Mouse (Mus musculus) T-cell, adult 2 months (primary cell): Measurements from ENCODE around the gene Rab5if.
"Not testable (repeated sequence)": the region's sequence is repeated elsewhere in the genome, so short reads cannot be mapped to it uniquely, and the experiment has no call there.

Experiments
- DNase-seq: peaks from one replicate; pipeline ENCODE4 v3.0.0; 2022; ENCODE audit warnings: low spot score

Rab5if gene

GRCm38 (mm10) chr2:156862772-156863486 is at the start of gene Rab5if:
Gene Rab5if, plus strand, starts transcription at chr2:156863128.
- peak; percentile 98 for DNase-seq

DNA sequence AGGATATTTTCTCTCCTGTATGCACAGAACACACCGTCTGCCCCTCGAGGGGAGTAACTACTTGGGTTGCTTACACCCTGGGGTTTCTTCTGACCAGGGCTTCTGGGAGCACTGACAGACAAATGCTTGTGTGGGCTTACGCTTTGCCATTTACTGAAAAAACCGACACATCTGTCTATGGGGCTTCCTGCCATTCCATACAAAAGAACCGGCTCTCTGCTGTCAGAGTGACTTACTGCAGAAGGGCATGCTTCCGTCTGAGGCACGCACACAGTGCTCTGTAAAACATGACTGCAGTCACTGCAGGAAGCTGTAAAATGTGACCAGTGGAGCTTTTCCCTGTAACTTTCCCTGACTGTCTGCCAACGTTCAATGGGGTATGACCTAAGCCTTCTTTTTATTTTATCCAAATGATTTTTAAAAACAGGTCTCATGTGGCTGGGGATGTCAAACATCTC is 48.6 kb upstream of the Rab5if start:
- no peak for DNase-seq

GRCm38 (mm10) chr2:156814893-156815292 is 48.0 kb upstream of the Rab5if start:
- no peak for DNase-seq

DNA sequence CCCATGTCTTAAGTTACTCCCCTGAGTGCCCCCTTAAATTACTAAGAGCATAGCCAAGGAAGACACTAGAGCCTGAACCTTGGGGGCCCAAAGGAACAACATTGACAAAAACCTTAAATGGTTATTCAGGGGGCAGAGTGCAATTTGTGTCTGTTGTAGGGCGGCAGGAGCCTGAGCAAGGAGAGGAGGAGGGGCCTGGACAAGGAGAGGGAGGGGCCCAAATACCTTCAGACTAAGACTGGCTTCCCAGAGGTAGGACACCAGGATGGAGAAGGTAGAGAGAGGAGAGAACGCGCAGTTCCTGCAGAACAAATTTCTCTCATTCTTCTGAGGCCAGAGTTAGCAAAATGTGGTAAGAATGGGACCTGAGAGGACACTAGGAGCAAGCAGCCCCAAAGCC is 47.5 kb upstream of the Rab5if start:
- no peak for DNase-seq

DNA sequence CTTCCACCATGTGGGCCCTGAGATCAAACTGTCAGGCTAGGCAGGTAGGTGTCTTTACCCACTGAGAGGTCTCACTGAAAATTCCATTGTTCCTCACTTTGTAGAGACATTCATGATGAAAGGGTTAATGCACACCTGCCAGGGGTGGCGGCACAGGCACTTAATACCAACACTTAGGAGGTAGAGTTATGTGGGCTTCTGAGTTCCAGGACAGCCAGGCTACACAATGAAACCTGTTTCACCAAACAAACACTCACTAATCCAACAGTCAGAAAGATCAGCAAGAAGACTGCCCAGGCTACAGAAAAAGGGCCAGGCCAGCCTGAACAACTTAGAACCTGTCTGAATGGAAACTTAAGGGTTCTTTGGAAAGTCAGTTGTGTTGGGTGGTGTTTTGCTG is 46.8 kb upstream of the Rab5if start:
- no peak for DNase-seq

- DNase-seq: not testable (repeated sequence)
Measured at GRCm38 (mm10) chr2:156825128-156825527, 37.8 kb upstream of the Rab5if start.

DNA sequence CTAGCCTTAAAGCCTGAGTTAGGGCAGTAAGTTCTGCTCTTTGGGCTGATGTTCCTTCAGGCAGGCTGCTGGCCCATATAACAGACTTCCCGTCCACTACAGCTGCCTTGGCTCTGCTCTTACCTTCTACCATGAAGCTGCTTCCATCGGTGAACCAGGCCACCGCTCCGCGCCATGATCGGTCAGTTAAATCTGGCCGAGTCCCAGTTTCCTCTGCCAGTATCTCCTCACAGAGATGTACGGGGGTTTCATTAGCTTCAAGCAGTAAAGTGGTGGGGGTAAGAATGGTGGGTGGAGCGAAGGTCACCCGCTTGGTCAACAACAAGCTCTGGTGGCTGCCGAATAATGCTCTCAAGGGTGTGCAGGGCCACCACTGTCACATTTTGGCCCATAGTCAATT is 28.6 kb upstream of the Rab5if start:
- DNase-seq: no peak

DNA sequence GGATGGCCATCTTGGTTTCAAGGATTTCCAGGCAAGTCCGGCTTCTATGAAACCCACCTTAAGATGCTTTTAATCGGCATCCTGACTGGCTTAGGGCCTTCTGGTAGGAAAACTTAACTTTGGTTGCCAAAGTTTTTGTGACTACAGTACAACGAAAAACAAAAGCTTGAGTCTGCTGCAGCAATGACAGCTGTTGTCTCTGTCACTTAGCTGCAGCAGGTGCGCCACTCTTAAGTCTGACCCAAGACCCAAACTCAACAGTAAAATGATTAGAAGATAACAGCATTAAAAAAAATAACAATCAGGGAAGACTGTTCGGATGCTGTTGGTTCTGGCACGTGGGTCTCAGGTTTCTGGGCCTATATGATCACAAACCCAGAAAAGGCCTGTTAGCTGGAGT is 24.1 kb upstream of the Rab5if start:
- DNase-seq: no peak

DNA sequence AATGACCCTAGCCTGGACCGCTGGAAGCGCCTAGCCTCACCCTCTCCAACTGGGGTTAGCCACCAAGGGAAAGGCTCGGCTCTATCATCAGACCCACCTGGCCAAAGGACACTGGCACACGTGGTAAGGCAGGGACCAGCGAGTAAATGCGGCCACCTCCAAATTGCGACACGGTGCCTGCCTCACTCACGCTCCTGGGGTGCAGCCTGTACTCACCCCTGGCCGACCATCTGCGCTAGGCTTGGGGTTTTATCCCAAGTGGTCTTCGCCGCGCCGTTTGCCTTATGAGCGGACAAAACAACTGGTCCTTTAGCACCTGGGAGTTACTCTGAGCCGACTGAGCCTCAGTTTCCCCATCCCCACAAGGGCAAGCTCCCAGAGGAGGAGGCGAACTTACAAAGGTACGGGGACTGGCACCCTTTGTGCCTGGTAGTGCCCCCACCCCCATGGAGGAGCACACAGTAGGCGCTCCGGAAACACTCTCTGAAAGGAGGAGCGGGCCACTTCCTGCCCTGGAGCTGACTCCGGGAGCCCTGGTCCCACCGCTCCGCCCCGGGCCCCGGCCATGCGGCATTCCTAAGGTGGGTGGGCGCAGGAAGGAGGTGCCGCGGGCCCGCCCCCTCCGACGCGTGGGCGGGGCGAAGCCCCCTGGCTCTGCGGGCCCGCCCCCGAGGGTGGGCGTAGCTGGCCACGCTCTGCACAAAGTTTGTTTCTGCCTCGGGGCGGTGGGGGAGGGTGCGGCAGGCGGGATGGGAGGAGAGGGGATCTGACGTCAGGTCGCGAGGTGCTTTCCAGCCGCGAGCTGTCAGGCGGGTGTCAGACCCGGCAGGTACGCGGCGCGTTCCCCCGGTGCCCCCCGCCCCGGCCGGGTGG is 23.4 kb upstream of the Rab5if start, which contains the start of gene Tgif2:
Gene Tgif2, plus strand, starts transcription at position 689 of the 873 bp plus-strand sequence.
- peak; percentile 86 for DNase-seq

DNA sequence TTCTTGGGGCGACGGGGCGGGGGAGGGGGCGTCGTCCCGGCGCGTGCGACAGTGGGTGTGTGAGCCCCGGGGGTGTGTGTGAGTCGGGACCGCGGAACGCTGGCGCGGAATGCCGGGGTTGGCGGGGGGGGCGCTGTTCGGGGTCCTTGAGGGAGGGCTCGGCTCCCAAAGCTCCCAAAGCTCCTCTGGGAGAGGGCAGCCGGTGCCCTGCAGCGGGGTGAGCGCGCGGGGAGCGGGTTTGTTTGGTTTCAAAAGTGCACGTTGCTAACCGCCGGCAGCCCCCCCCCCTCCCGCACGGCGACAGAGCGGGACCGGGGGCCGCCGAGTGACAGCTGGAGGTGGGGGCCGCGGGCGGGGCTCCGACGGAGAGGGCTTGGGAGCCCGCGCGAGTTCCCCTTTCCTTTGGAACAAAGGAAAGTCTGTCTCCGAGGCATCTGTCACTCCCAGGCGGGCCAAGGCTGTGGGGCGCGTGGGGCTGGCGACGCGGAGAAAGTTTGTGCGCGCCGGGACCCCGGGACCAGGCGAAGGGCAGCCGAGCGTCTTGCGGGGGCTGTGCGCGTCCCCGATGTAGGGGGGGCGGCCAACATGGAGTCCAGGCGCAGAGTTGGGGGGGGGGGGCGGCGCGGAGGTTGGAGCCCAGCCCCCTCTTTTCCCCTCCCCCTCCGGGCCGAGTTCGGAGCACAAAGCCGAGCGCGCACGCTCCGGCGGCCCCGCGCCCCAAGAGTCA is 22.5 kb upstream of the Rab5if start:
- DNase-seq: peak; percentile 34

- peak; percentile 42 for DNase-seq
Measured at GRCm38 (mm10) chr2:156841028-156841840, 21.7 kb upstream of the Rab5if start.

GRCm38 (mm10) chr2:156841841-156842706 is 20.9 kb upstream of the Rab5if start:
- peak; percentile 45 for DNase-seq

- DNase-seq: no peak
Measured at GRCm38 (mm10) chr2:156842711-156843110, 20.2 kb upstream of the Rab5if start.

DNA sequence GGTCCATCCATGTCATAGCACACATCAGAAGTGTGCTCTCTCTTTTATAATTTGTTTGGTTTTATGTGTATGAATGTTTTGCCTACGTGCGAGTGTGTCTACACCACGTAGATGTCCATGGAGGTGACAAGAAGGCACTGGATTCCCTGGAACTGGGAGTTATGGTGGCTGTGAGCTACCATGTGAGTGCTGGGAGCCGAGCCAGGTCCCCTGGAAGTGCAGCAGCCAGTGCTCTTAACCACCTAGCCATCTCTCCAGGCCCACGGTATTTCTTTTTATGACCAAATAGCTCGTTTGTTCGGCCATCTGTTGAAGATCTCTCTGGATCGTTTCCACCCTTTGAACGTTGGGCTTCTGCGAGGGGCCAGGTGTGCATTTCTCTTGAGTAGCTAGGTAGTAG is 19.6 kb upstream of the Rab5if start:
- no peak for DNase-seq

DNA sequence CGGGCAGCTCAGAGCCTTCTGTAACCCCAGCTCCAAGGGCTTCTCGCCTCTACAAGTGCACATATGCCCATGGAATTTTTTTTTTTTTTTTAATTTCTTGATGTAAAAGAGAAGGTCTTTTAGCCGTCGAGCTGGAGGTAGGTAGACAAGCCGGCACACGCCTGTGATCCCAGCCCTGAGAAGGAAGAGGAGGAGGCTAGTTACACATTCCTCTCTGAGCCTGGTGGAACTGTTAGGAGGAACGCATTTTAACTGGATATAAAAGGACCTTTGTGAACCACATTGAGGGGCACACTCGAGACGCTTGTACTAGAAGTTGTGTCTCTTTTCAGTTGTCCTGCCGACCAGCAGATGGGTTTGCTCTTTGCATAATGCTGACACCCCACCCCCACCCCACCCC is 18.2 kb upstream of the Rab5if start:
- no peak for DNase-seq

DNA sequence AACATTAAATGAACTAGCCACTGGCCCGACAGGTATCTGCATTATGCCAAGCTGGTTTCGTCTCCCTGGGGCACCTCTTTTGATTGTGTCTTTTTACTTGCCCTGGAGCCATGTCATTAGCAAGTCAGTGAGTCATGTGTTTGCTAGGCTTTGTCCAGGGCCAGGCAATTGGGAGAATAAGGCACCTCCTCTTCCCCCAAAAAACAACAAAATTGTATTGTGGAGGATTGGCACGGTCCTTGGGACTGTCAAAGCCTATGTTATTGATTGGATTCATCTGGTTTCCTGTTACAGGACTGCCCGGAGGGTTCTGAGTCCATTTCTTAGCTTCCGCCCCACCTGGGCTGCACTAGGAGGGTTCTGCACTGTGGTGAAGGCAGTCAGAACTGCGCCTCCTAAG is 15.3 kb upstream of the Rab5if start:
- no peak for DNase-seq

DNA sequence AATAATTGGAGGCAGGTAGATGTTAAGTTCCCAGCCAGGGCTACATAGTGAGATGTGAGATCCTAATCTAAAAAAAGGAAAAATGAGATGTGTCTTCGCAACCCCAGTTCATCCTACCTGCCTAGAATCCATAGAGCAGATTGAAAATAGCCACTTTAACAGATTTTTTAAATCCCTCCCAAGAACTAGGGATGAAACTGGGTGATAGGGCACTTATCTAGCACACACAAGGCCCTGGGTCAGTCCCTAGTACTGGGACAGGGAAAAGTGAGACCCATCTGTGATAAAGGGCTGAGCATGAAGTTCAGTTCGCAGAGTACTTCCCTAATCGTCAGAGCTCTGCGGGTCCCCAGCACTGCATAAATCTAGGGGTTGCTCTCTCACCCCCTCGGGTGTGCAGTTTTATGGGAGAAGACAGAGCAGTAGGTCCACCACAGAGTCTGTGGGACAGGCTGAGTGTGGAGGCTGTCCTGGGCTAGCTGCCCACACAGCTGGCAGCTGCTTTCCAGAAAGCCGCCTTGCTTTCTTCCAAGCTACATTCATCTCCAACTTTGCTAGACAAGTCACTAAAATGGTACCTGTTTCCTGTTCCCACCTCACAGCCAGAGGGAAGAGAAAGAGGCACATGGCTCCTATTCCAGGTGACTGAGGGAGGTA is 14.3 kb upstream of the Rab5if start:
- no peak for DNase-seq

GRCm38 (mm10) chr2:156850505-156850904 is 12.4 kb upstream of the Rab5if start:
- DNase-seq: no peak

- not testable (repeated sequence) for DNase-seq
Measured at GRCm38 (mm10) chr2:156853584-156853983, 9.3 kb upstream of the Rab5if start.
